ENCODE assay signal across 18 mouse cellular contexts in the genomic region with DNA sequence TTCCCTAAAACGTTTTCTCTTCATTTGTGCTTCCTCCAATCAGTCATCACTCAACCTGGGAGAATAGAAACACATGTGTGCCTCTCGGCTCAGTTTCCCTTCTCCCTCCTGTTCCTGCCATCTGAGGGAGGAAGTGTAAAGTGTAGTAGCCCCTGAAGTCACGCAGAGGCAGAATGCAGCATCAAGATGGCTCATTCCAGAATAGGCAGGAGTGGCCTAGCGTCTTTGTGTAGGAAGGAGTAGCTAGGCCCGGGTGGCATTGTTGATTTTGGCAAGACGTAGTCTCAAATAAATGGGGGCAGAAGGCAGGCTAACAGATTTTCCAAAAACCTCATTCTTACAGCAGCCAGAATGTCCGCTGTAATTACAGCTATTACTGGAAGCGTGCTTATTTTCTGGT. TPM values are rescaled to one million over a fixed set of nuclear protein-coding genes. Genes with fewer than 3 reads are reported as not detected.
DNase-seq lines count a peak whose midpoint lies in the region; ATAC-seq and TF ChIP-seq lines count a peak whose summit lies in the region.
"Had no signal": no experiment of that assay in that cellular context is flagged by ENCODE, and none has a peak within 500 bp of the region (broad histone marks: within the 10 kb centered on the region; RNA-seq: fewer than 3 reads in every experiment).

No protein-coding gene starts in this region.

- ATAC-seq in forebrain, embryonic 15.5 days (replicated peaks): no peak
- ATAC-seq in midbrain, embryonic 15.5 days (replicated peaks): no peak
- no peak for ATAC-seq in intestine, embryonic 15.5 days
- ATAC-seq: hindbrain, embryonic 16.5 days had no signal

- peaks cover 46% of the 10 kb centered on the region for H3K4me1 ChIP-seq in forebrain, embryonic 15.5 days
- peaks cover 74% of the 10 kb centered on the region for H3K4me1 ChIP-seq in forebrain, embryonic 10.5 days
- H3K4me1 ChIP-seq in embryonic fibroblast, embryonic 13.5 days (ENCODE audit: control insufficient read depth, insufficient read depth, low read length): peaks cover 20% of the 10 kb centered on the region
- peaks cover 16% of the 10 kb centered on the region for H3K4me1 ChIP-seq in olfactory bulb, adult 2 months (ENCODE audit: control insufficient read depth, insufficient read depth, low read length)
- peaks cover 15% of the 10 kb centered on the region for H3K4me1 ChIP-seq in midbrain, embryonic 15.5 days
- H3K4me1 ChIP-seq in intestine, embryonic 15.5 days (replicated peaks): peaks cover 22% of the 10 kb centered on the region

- H3K27ac ChIP-seq in forebrain, embryonic 15.5 days (replicated peaks): peak overlapping the region; percentile 90
- no peak overlapping the region for H3K27ac ChIP-seq in forebrain, embryonic 10.5 days
- peak overlapping the region; percentile 1; the same call in 1 of the 2 replicates for H3K27ac ChIP-seq in embryonic fibroblast, embryonic 13.5 days (ENCODE audit: insufficient read depth, low read length)
- peak overlapping the region; percentile 75 for H3K27ac ChIP-seq in olfactory bulb, adult 2 months (ENCODE audit: insufficient read depth, low read depth, low read length)
- H3K27ac ChIP-seq in midbrain, embryonic 15.5 days: no peak overlapping the region
- H3K27ac ChIP-seq in intestine, embryonic 15.5 days: no peak overlapping the region
- H3K27ac ChIP-seq: liver, embryonic 13.5 days; lung, embryonic 15.5 days; stomach, embryonic 15.5 days had no signal

- H3K9ac ChIP-seq in forebrain, embryonic 15.5 days (replicated peaks): no peak overlapping the region
- no peak overlapping the region for H3K9ac ChIP-seq in midbrain, embryonic 15.5 days
- no peak overlapping the region for H3K9ac ChIP-seq in intestine, embryonic 15.5 days
- H3K9ac ChIP-seq: liver, embryonic 13.5 days; lung, embryonic 15.5 days; stomach, embryonic 15.5 days had no signal

- DNase-seq in forebrain, embryonic 10.5 days (ENCODE audit: extremely low spot score, low spot score): no peak
- DNase-seq in layer of hippocampus, adult 9-11 months: peak; percentile 53
- DNase-seq in layer of hippocampus, postnatal 10 days (ENCODE audit: low spot score in 2 of 2): no peak
- DNase-seq: adrenal gland, postnatal 10 days; cerebellum, adult 9-11 months; gastrocnemius, adult 2 months; kidney, adult 18-20 months; liver, embryonic 13.5 days had no signal

- no peaks in the 10 kb centered on the region for H3K9me3 ChIP-seq in forebrain, embryonic 15.5 days
- no peaks in the 10 kb centered on the region for H3K9me3 ChIP-seq in forebrain, embryonic 10.5 days
- no peaks in the 10 kb centered on the region for H3K9me3 ChIP-seq in midbrain, embryonic 15.5 days
- no peaks in the 10 kb centered on the region for H3K9me3 ChIP-seq in intestine, embryonic 15.5 days
- H3K9me3 ChIP-seq: heart, embryonic 10.5 days; liver, embryonic 13.5 days; lung, embryonic 15.5 days; stomach, embryonic 15.5 days had no signal

- no peak for TF ChIP-seq POLR2A in embryonic fibroblast, embryonic 13.5 days (IDR thresholded peaks at IDR 0.05; ENCODE audit: low read depth, low read length)
- TF ChIP-seq POLR2A in olfactory bulb, adult 2 months (IDR thresholded peaks at IDR 0.05; ENCODE audit: insufficient read depth, low read depth, low read length): no peak

- TF ChIP-seq CTCF in embryonic fibroblast, embryonic 13.5 days (IDR thresholded peaks at IDR 0.05; ENCODE audit: borderline replicate concordance, insufficient read depth, low read length): no peak
- no peak for TF ChIP-seq CTCF in olfactory bulb, adult 2 months (IDR thresholded peaks at IDR 0.05; ENCODE audit: insufficient read depth, low read depth, low read length)

- no peak overlapping the region for H3K4me3 ChIP-seq in forebrain, embryonic 15.5 days
- H3K4me3 ChIP-seq in forebrain, embryonic 10.5 days: no peak overlapping the region
- no peak overlapping the region for H3K4me3 ChIP-seq in embryonic fibroblast, embryonic 13.5 days (ENCODE audit: insufficient read depth, low read length)
- H3K4me3 ChIP-seq in olfactory bulb, adult 2 months (ENCODE audit: insufficient read depth, low read depth, low read length): no peak overlapping the region
- H3K4me3 ChIP-seq in midbrain, embryonic 15.5 days: no peak overlapping the region
- H3K4me3 ChIP-seq in intestine, embryonic 15.5 days (replicated peaks): no peak overlapping the region
- H3K4me3 ChIP-seq: gastrocnemius, adult 2 months; heart, embryonic 10.5 days; left cerebral cortex, adult 2 months; liver, embryonic 13.5 days; lung, embryonic 15.5 days; stomach, embryonic 15.5 days had no signal

- WGBS in forebrain, embryonic 15.5 days: 44% methylated on average over 8 of the region's 8 CpGs
- 76% methylated on average over 8 of the region's 8 CpGs for WGBS in forebrain, embryonic 10.5 days
- 33% methylated on average over 8 of the region's 8 CpGs for WGBS in olfactory bulb, adult 2 months
- WGBS in midbrain, embryonic 15.5 days: 86% methylated on average over 8 of the region's 8 CpGs
- 78% methylated on average over 8 of the region's 8 CpGs for WGBS in intestine, embryonic 15.5 days

- H3K27me3 ChIP-seq in forebrain, embryonic 15.5 days: no peaks in the 10 kb centered on the region
- H3K27me3 ChIP-seq in forebrain, embryonic 10.5 days (ENCODE audit: poor library complexity, severe bottlenecking): no peaks in the 10 kb centered on the region
- H3K27me3 ChIP-seq in midbrain, embryonic 15.5 days (replicated peaks): no peaks in the 10 kb centered on the region
- H3K27me3 ChIP-seq in intestine, embryonic 15.5 days (replicated peaks): no peaks in the 10 kb centered on the region
- H3K27me3 ChIP-seq: liver, embryonic 13.5 days; lung, embryonic 15.5 days; stomach, embryonic 15.5 days had no signal

- H3K36me3 ChIP-seq in forebrain, embryonic 15.5 days: no peaks in the 10 kb centered on the region
- peaks cover 28% of the 10 kb centered on the region for H3K36me3 ChIP-seq in forebrain, embryonic 10.5 days (replicated peaks)
- H3K36me3 ChIP-seq in midbrain, embryonic 15.5 days (replicated peaks): no peaks in the 10 kb centered on the region
- H3K36me3 ChIP-seq in intestine, embryonic 15.5 days: no peaks in the 10 kb centered on the region
- H3K36me3 ChIP-seq: lung, embryonic 15.5 days; stomach, embryonic 15.5 days had no signal

- no peak overlapping the region for H3K4me2 ChIP-seq in forebrain, embryonic 15.5 days (replicated peaks)
- H3K4me2 ChIP-seq in midbrain, embryonic 15.5 days: no peak overlapping the region
- H3K4me2 ChIP-seq in intestine, embryonic 15.5 days (replicated peaks): no peak overlapping the region
- H3K4me2 ChIP-seq: liver, embryonic 13.5 days; lung, embryonic 15.5 days; stomach, embryonic 15.5 days had no signal

RNA-seq across cellular contexts. Expression of gene Itpr1, which starts 24.7 kb away (rescaled TPM):
- polyA plus RNA-seq in forebrain, embryonic 15.5 days (2015; fragmentation: Nextera tagmentation; extraction: Ambion mirVana): 11.0 and 12.6 TPM in 2 replicates
- polyA plus RNA-seq in forebrain, embryonic 10.5 days (2016; fragmentation: Nextera tagmentation; extraction: Ambion mirVana): 11.6 and 11.9 TPM in 2 replicates
- total RNA-seq in layer of hippocampus, postnatal 10 days (2021): 10 to 100 TPM; 79.2 to 94.8 TPM
- polyA plus RNA-seq in embryonic fibroblast, embryonic 13.5 days (2011; ENCODE audit: insufficient read length, low read depth, missing spikeins): 31.4 and 38.0 TPM in 2 replicates
- polyA plus RNA-seq in olfactory bulb, adult 2 months (2012; ENCODE audit: insufficient read depth, insufficient read length, low replicate concordance, missing spikeins): not detected in 2 replicates
- polyA plus RNA-seq in midbrain, embryonic 15.5 days (2015; fragmentation: Nextera tagmentation; extraction: Ambion mirVana): 3.9 and 4.7 TPM in 2 replicates
- 8.4 and 9.0 TPM in 2 replicates for polyA plus RNA-seq in intestine, embryonic 15.5 days (2015; fragmentation: Nextera tagmentation; extraction: Ambion mirVana)

RNA-seq across cellular contexts. Expression of gene Sumf1, which starts 52.2 kb away (rescaled TPM):
- 12.3 and 13.0 TPM in 2 replicates for polyA plus RNA-seq in forebrain, embryonic 15.5 days (2015; fragmentation: Nextera tagmentation; extraction: Ambion mirVana)
- 12.8 and 13.0 TPM in 2 replicates for polyA plus RNA-seq in forebrain, embryonic 10.5 days (2016; fragmentation: Nextera tagmentation; extraction: Ambion mirVana)
- 10 to 100 TPM; 16.7 to 19.9 TPM for total RNA-seq in layer of hippocampus, postnatal 10 days (2021)
- polyA plus RNA-seq in embryonic fibroblast, embryonic 13.5 days (2011; ENCODE audit: insufficient read length, low read depth, missing spikeins): 45.9 and 47.3 TPM in 2 replicates
- not detected in 2 replicates for polyA plus RNA-seq in olfactory bulb, adult 2 months (2012; ENCODE audit: insufficient read depth, insufficient read length, low replicate concordance, missing spikeins)
- 11.0 and 11.4 TPM in 2 replicates for polyA plus RNA-seq in midbrain, embryonic 15.5 days (2015; fragmentation: Nextera tagmentation; extraction: Ambion mirVana)
- polyA plus RNA-seq in intestine, embryonic 15.5 days (2015; fragmentation: Nextera tagmentation; extraction: Ambion mirVana): 22.0 and 22.3 TPM in 2 replicates

Comparison
In these comparisons a context has a peak if more than half of its experiments do, and no peak if none do; other contexts are left out.
1. H3K27ac ChIP-seq: peak in forebrain, embryonic 15.5 days (single experiment), embryonic fibroblast, embryonic 13.5 days (single experiment) and olfactory bulb, adult 2 months (single experiment); none in forebrain, embryonic 10.5 days (single experiment), midbrain, embryonic 15.5 days (single experiment) and intestine, embryonic 15.5 days (single experiment).